Mouse (Mus musculus) heart, adult 2 months (tissue): Measurements from ENCODE around the gene Ubc. TPM values are rescaled to one million over a fixed set of nuclear protein-coding genes. Genes with fewer than 3 reads are reported as not detected.
A peak's percentile ranks its signal among the peaks of the same experiment; 100 is the strongest.

Experiments
- DNase-seq, 2 experiments: peaks; one replicate each; pipeline ENCODE4 v3.0.0; 2021
- H3K27ac ChIP-seq: fragments of 200-600 bp; 2 replicates; pipeline ENCODE4 v1.8.1; 2022
- H3K27me3 ChIP-seq: fragments of 200-500 bp; 2 replicates; pipeline ENCODE4 v1.6.1; 2012; ENCODE audit warnings: mild to moderate bottlenecking, low read length, inconsistent platforms, mixed read lengths; ENCODE audit not compliant: control insufficient read depth, insufficient read depth
- H3K36me3 ChIP-seq: fragments of 200-500 bp; 2 replicates; pipeline ENCODE4 v1.6.1; 2012; ENCODE audit warnings: low read length, inconsistent platforms; ENCODE audit not compliant: control insufficient read depth, insufficient read depth
- H3K4me1 ChIP-seq: fragments of 200-500 bp; 2 replicates; pipeline ENCODE4 v1.6.1; 2011; ENCODE audit warnings: low read length; ENCODE audit not compliant: control insufficient read depth, insufficient read depth
- H3K4me3 ChIP-seq: fragments of 200-600 bp; 2 replicates; pipeline ENCODE4 v1.8.1; 2022
- H3K79me2 ChIP-seq: fragments of 200-500 bp; replicated peaks from 2 replicates; pipeline ENCODE4 v1.6.1; 2012; ENCODE audit warnings: mild to moderate bottlenecking, inconsistent platforms, low read length, moderate library complexity, mixed read lengths; ENCODE audit not compliant: control insufficient read depth, insufficient read depth
- H3K9ac ChIP-seq: fragments of 200-500 bp; 2 replicates; pipeline ENCODE4 v1.6.1; 2012; ENCODE audit warnings: low read depth, mild to moderate bottlenecking, control low read depth, inconsistent platforms, low read length, mixed read lengths
- CTCF ChIP-seq: fragments of 200-600 bp; IDR thresholded peaks from 2 replicates; pipeline ENCODE4 v1.8.1; 2022; ENCODE audit warnings: antibody characterized with exemption, mild to moderate bottlenecking, moderate library complexity
- EP300 ChIP-seq: fragments of 200-500 bp; IDR thresholded peaks from 2 replicates; pipeline ENCODE4 v1.6.1; 2011; ENCODE audit warnings: low read depth, low read length, control low read depth; ENCODE audit not compliant: insufficient read depth
- POLR2A ChIP-seq: fragments of 200-500 bp; IDR thresholded peaks from 2 replicates; pipeline ENCODE4 v1.6.1; 2011; ENCODE audit warnings: mild to moderate bottlenecking, low read depth, low read length, control low read depth; ENCODE audit not compliant: insufficient read depth
- WGBS: fragments of 180-500 bp; shearing (Covaris S2); methylation state at CpG from one replicate; pipeline ENCODE4 v1.1.7; 2018; 5-methylcytosine and 5-hydroxymethylcytosine counted together
- intact Hi-C: fragments of 180-260 bp; cut with DNase I; formaldehyde crosslinking; loops from one replicate; pipeline ENCODE4 v1.15.1; 2025
- polyA plus RNA-seq: library from polyadenylated mRNA; depleted of rRNA; stranded (reverse); fragments of >200 nt; gene quantifications from 2 replicates; pipeline ENCODE4 v1.2.3, GENCODE M21; 2012
- total RNA-seq, 2 experiments: library from RNA; stranded (reverse); gene quantifications; 2 replicates each; pipeline ENCODE4 v1.2.3; 2021

The Ubc gene
- total and polyA plus RNA-seq, 3 experiments: 664 to 1,473 (median 894) TPM

DNA sequence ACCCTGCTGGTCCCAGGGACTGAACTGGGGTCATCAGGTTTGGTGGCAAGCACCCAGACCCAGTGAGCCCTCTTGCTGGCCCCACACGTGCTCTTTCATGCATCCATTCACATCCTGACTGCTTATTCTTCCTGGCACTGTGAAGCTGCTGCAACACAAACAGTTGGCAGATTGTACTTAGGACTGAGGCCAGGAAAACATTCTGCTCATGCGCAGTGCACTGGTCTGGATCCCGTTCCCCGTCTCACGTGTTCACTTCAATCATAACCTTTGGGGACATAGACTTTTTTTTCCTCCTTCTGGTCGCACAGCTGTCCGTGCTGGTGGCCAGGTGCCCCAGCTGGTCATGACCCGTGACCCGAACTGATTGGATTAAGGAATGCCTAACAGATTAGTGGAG is 29.4 kb downstream of the Ubc start:
- TF ChIP-seq CTCF: no peak
- TF ChIP-seq EP300: peak; percentile 11; the same call in 1 of the 2 replicates
- no peak for TF ChIP-seq POLR2A
- no peaks in the 10 kb centered on the region for H3K27me3 ChIP-seq
- H3K79me2 ChIP-seq: no peaks in the 10 kb centered on the region
- no peak overlapping the region for H3K27ac ChIP-seq
- no peak overlapping the region for H3K9ac ChIP-seq
- H3K4me1 ChIP-seq: no peaks in the 10 kb centered on the region
- intact Hi-C loops: no loop called here
- peak in 1 of 2 experiments; percentile 51 for DNase-seq
- H3K4me3 ChIP-seq: no peak overlapping the region
- WGBS: 51% methylated on average over 9 of the region's 9 CpGs
- no peaks in the 10 kb centered on the region for H3K36me3 ChIP-seq

GRCm38 (mm10) chr5:125358270-125358608 is 31.8 kb downstream of the Ubc start:
- Histone ChIP-seq H3K36me3 (no peaks in the 10 kb centered on the region), H3K4me3 (no peak overlapping the region), H3K27ac (no peak overlapping the region), H3K27me3 (no peaks in the 10 kb centered on the region), H3K79me2 (no peaks in the 10 kb centered on the region), H3K4me1 (no peaks in the 10 kb centered on the region), H3K9ac (no peak overlapping the region)
- WGBS: 53% methylated on average over 5 of the region's 5 CpGs
- DNase-seq: peak in 1 of 2 experiments; percentile 45
- intact Hi-C loops: no loop called here
- TF ChIP-seq POLR2A (no peak), CTCF (no peak), EP300 (no peak)

- Histone ChIP-seq H3K4me1 (no peaks in the 10 kb centered on the region), H3K27me3 (no peaks in the 10 kb centered on the region), H3K4me3 (no peak overlapping the region), H3K36me3 (no peaks in the 10 kb centered on the region), H3K79me2 (no peaks in the 10 kb centered on the region), H3K27ac (no peak overlapping the region), H3K9ac (no peak overlapping the region)
- 73% methylated on average over 12 of the region's 12 CpGs for WGBS
- DNase-seq: no peak
- intact Hi-C loops: no loop called here
- TF ChIP-seq EP300 (no peak), POLR2A (no peak), CTCF (no peak)
Observed at GRCm38 (mm10) chr5:125357543-125358269, 32.3 kb downstream of the Ubc start.

- Histone ChIP-seq H3K4me1 (no peaks in the 10 kb centered on the region), H3K36me3 (no peaks in the 10 kb centered on the region), H3K27me3 (no peaks in the 10 kb centered on the region), H3K79me2 (no peaks in the 10 kb centered on the region), H3K4me3 (no peak overlapping the region), H3K27ac (no peak overlapping the region), H3K9ac (no peak overlapping the region)
- no peak for DNase-seq
- 44% methylated on average over 7 of the region's 7 CpGs for WGBS
- intact Hi-C loops: no loop called here
- TF ChIP-seq EP300 (0 out of 2 replicates have a peak, but pooled peaks have one; percentile 20), POLR2A (no peak), CTCF (no peak)
Observed at GRCm38 (mm10) chr5:125355650-125356049, 34.4 kb downstream of the Ubc start.

DNA sequence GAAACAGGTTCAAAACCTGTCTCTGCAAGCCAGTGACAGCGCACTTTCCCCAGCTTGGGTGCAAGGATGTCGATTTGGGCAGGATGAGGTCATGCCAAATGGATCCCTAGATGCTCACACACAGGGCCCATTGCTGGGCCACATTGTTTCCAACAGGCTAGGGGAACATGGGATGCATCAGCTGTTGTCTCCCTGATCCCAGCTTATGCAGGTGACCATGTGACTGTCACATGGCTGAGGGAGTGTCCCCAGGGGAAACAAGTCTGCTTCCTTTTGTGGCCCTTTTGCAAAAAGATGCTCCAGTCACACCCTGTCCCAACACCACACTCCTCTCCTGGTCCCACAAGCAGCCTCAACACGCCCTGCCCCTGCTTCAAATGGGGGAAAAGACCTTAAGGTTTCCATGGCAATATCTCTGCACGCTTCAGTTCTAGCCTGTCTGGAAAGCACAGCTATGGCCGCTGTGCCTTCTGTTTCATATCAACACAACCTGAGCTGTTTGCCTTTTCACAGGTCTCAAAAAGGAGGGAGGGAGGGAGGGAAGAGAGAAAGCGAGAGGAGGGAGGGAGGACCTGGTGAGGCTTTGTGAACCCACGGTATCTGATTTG is 35.0 kb downstream of the Ubc start:
- DNase-seq: no peak
- TF ChIP-seq POLR2A (no peak), EP300 (no peak), CTCF (no peak)
- 72% methylated on average over 7 of the region's 7 CpGs for WGBS
- no peaks in the 10 kb centered on the region for H3K4me1 ChIP-seq
- intact Hi-C loops: no loop called here
- H3K27ac ChIP-seq: no peak overlapping the region
- H3K9ac ChIP-seq: no peak overlapping the region
- H3K27me3 ChIP-seq: no peaks in the 10 kb centered on the region
- H3K4me3 ChIP-seq: no peak overlapping the region
- H3K36me3 ChIP-seq: no peaks in the 10 kb centered on the region
- H3K79me2 ChIP-seq: no peaks in the 10 kb centered on the region

GRCm38 (mm10) chr5:125352781-125353294 is 37.2 kb downstream of the Ubc start:
- Histone ChIP-seq H3K36me3 (no peaks in the 10 kb centered on the region), H3K79me2 (no peaks in the 10 kb centered on the region), H3K4me1 (peaks cover 2% of the 10 kb centered on the region), H3K27ac (no peak overlapping the region), H3K27me3 (no peaks in the 10 kb centered on the region), H3K4me3 (no peak overlapping the region), H3K9ac (no peak overlapping the region)
- TF ChIP-seq POLR2A: no peak
- TF ChIP-seq CTCF: peak; percentile 13; the same call in 1 of the 2 replicates
- DNase-seq: no peak
- WGBS: 97% methylated on average over 5 of the region's 5 CpGs
- intact Hi-C loops: no loop called here
